8 mouse cellular contexts compared by ENCODE assay signal in genomic region chr8:11088946-11089665, GRCm38 (mm10).
A peak's percentile ranks its signal among the peaks of the same experiment; 100 is the strongest.
DNase-seq lines count a peak whose midpoint lies in the region.

No protein-coding gene starts in this region.

- peak; percentile 74 for DNase-seq in adrenal gland, adult 2 months
- DNase-seq in adrenal gland, postnatal 4 days (ENCODE audit: low spot score in 2 of 2) = no peak
- DNase-seq in ovary, adult 18-20 months (ENCODE audit: low spot score) = peak; percentile 26
- DNase-seq in ovary, postnatal 10 days (ENCODE audit: low spot score) = no peak
- peak; percentile 70 for DNase-seq in heart, postnatal 25 days (ENCODE audit: low spot score)
- DNase-seq in urinary bladder, postnatal 14 days (ENCODE audit: low spot score) = peak; percentile 54
- no peak for DNase-seq in thymus, postnatal 0 days (ENCODE audit: low spot score)
- DNase-seq in kidney, postnatal 10 days = no peak

- intact Hi-C loops in heart, postnatal 25 days (cut with DNase I) = no loop called here

Comparison
In these comparisons a context has a peak if more than half of its experiments do, and no peak if none do; other contexts are left out.
1. DNase-seq: peak in adrenal gland, adult 2 months (single experiment), ovary, adult 18-20 months (single experiment), heart, postnatal 25 days (single experiment) and urinary bladder, postnatal 14 days (single experiment); none in adrenal gland, postnatal 4 days (0 of 2), ovary, postnatal 10 days (single experiment), thymus, postnatal 0 days (single experiment) and kidney, postnatal 10 days (single experiment).